Mouse (Mus musculus) small intestine, adult 2 months (tissue): ENCODE data around the gene Fen1. TPM values are rescaled to one million over a fixed set of nuclear protein-coding genes. Genes with fewer than 3 reads are reported as not detected.
A peak's percentile ranks its signal among the peaks of the same experiment; 100 is the strongest.

Experiments
- H3K27ac ChIP-seq: fragments of 200-500 bp; 2 replicates; pipeline ENCODE4 v1.5.1; 2012; ENCODE audit warnings: low read depth, low read length, control low read depth, inconsistent platforms; ENCODE audit not compliant: insufficient read depth
- H3K27me3 ChIP-seq: fragments of 200-500 bp; 2 replicates; pipeline ENCODE4 v1.6.1; 2012; ENCODE audit warnings: mild to moderate bottlenecking, moderate library complexity, low read length, inconsistent platforms; ENCODE audit not compliant: control insufficient read depth, insufficient read depth
- H3K36me3 ChIP-seq: fragments of 200-500 bp; 2 replicates; pipeline ENCODE4 v1.6.1; 2012; ENCODE audit warnings: mild to moderate bottlenecking, low read length, control low read depth, inconsistent platforms; ENCODE audit not compliant: control insufficient read depth, insufficient read depth
- H3K4me1 ChIP-seq: fragments of 200-500 bp; 2 replicates; pipeline ENCODE4 v1.6.1; 2012; ENCODE audit warnings: low read length, inconsistent platforms, mixed read lengths; ENCODE audit not compliant: control insufficient read depth, insufficient read depth, insufficient read length
- H3K4me3 ChIP-seq: fragments of 200-500 bp; 2 replicates; pipeline ENCODE4 v1.5.1; 2012; ENCODE audit warnings: low read depth, mild to moderate bottlenecking, control low read depth, inconsistent platforms, low read length, moderate library complexity
- CTCF ChIP-seq: fragments of 200-500 bp; IDR thresholded peaks from 2 replicates; pipeline ENCODE4 v1.5.1; 2012; ENCODE audit warnings: low read depth, mild to moderate bottlenecking, control low read depth, inconsistent platforms, low read length, moderate library complexity, mixed read lengths; ENCODE audit not compliant: insufficient replicate concordance, insufficient read length; ENCODE audit errors: extremely low read depth
- POLR2A ChIP-seq: fragments of 200-500 bp; IDR thresholded peaks from 2 replicates; pipeline ENCODE4 v1.6.1; 2012; ENCODE audit warnings: low read depth, mild to moderate bottlenecking, control low read depth, inconsistent platforms, low read length, moderate library complexity
- WGBS: fragments of 180-500 bp; shearing (Covaris S2); methylation state at CpG from one replicate; pipeline ENCODE4 v1.1.7; 2018; 5-methylcytosine and 5-hydroxymethylcytosine counted together
- polyA plus RNA-seq: library from polyadenylated mRNA; depleted of rRNA; stranded (reverse); fragments of >200 nt; gene quantifications from 2 replicates; pipeline ENCODE4 v1.2.3, GENCODE M21; 2012

Fen1 gene
- polyA plus RNA-seq, 1 experiment = 13.1 TPM

DNA sequence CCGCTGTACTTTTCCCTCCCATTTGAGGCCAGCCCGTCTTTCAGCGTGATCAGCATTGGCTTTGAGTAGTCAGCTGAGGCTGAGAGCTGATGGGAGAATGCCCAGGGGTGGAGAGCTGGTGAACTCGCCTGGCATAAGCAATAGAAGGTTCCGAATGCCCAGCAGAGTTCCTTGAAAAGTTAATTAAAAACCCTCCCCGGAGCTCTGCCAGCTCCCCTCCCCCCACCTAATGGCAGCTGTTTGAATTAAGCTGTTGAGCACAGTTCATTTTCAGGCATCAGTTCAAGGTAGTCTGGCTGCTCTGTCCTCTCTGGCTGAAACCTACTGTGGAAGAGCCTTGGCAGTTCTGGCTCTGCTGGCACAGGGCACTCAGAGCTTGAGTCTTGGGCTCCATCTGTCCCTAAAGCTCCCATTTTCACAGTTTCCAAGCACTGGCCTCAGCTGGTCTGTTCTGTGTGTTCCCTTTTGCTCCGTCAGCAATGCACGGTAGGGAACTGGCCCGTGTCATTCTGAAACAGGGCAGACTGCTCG is 15.6 kb downstream of the Fen1 start:
- TF ChIP-seq POLR2A = no peak
- no peak for TF ChIP-seq CTCF
- H3K4me1 ChIP-seq = peaks cover 18% of the 10 kb centered on the region; the same call in 1 of the 2 replicates
- H3K36me3 ChIP-seq = peaks cover 8% of the 10 kb centered on the region
- WGBS = 22% methylated on average over 10 of the region's 10 CpGs
- peak overlapping the region; percentile 47 for H3K27ac ChIP-seq
- no peak overlapping the region for H3K4me3 ChIP-seq
- H3K27me3 ChIP-seq = no peaks in the 10 kb centered on the region

DNA sequence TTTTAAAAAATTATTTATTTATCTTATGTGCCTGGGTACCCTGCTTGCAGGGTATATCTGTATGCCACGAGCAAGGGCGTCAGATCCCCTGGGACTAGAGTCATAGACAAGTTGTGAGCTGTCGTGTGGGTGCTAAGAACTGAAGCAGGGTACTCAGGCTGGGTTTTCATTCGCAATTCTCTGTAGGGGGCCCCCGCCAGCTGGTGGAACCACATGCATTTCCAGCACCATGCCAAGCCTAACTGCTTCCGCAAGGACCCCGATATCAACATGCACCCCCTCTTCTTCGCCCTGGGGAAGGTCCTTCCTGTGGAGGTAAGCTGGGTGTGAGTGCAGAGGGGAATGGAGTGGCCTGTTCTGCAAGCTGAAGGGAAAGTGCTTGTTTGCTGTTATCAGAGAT is 17.4 kb downstream of the Fen1 start:
- TF ChIP-seq CTCF (no peak), POLR2A (no peak)
- no peak overlapping the region for H3K27ac ChIP-seq

DNA sequence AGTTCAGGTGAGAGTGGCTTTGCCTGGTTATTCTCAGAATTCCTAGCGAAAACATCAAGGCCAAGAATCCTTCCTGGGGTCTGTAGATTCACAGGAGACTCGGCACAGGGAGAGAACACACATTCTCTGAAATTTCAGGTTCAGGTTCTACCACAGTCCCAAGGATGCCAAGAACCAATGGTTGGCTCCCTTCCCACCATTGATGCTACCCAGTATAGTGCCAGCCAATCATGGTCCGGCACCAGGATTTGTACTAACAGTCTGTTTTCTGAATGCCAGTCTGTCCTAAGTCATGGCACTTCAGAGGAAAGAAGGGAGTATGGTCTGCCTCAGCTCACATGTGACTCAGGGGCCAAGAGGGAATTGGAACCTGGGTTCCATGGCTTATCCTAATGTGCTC is 18.1 kb downstream of the Fen1 start:
- TF ChIP-seq POLR2A (no peak), CTCF (no peak)
- Histone ChIP-seq H3K4me1 (peaks cover 21% of the 10 kb centered on the region; the same call in 1 of the 2 replicates), H3K27ac (no peak overlapping the region), H3K36me3 (peaks cover 7% of the 10 kb centered on the region), H3K27me3 (no peaks in the 10 kb centered on the region), H3K4me3 (no peak overlapping the region)
- WGBS = 85% methylated on average over 3 of the region's 3 CpGs

More for the DNA sequence above, 17.4 kb downstream of the Fen1 start:
- WGBS = 93% methylated on average over 8 of the region's 8 CpGs
- Histone ChIP-seq H3K36me3 (peaks cover 7% of the 10 kb centered on the region), H3K27me3 (no peaks in the 10 kb centered on the region), H3K4me1 (peaks cover 21% of the 10 kb centered on the region; the same call in 1 of the 2 replicates), H3K4me3 (no peak overlapping the region)

DNA sequence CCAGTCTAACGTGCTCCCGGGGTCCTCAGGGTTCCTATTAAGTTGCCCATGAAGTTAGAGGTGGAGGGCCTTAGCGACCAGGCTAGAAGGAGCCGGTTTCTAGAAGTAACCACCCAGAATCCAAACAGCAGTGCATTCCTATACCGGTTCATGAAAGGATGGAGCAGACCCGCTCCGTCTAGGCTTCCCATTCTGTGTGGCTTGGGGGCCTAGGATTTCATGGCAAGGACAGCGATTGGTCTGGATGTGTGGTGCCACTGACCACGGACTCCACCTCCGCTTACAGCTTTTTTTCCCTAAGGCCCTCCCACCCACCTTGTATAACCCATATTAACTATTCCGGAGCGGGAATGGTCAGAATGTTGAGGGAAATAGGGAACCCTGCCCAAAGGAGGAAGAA is 19.9 kb downstream of the Fen1 start:
- peak overlapping the region; percentile 48; the same call in 1 of the 2 replicates for H3K27ac ChIP-seq
- H3K4me1 ChIP-seq = peaks cover 18% of the 10 kb centered on the region; the same call in 1 of the 2 replicates
- TF ChIP-seq CTCF (no peak), POLR2A (no peak)
- 12% methylated on average over 12 of the region's 12 CpGs for WGBS
- H3K36me3 ChIP-seq = peaks cover under 1% of the 10 kb centered on the region; the same call in 1 of the 2 replicates
- H3K4me3 ChIP-seq = peak overlapping the region; percentile 92
- H3K27me3 ChIP-seq = no peaks in the 10 kb centered on the region

DNA sequence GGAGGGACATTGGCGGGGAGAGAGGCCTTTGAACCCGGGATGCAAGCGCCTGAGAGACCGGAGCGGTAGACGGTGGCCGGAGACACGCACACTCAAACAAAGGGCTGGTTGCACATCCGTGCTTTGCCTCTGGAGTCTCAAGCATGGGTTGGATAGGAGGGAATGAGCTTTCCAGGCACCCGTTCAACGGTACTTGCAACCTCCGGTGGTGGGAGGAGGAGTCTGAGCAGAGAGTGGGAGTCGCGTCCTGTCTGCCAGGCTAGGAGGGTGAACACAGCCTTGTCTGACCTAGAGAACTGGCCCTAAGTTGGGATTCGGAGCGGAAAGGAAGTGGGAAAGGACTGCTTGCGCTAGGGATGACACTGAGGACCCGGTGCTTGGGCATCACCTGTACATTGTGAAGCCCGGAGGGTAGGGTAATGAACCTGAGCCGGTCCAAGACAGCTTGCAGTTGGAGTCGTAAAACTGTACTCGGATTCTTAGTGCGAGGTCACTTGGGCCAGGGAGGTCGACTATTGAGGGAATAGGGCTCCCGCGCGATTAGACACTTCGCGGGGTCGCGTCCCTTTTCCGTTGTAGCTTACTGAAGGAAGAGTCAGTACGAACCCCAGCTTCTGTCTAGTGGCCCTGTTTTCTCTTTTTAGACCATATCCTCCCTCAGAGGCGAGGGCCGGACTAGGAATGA is 20.5 kb downstream of the Fen1 start:
- H3K4me1 ChIP-seq = peaks cover 12% of the 10 kb centered on the region; the same call in 1 of the 2 replicates
- H3K27ac ChIP-seq = peak overlapping the region; percentile 48
- WGBS = 1% methylated on average over 35 of the region's 35 CpGs
- no peak for TF ChIP-seq CTCF
- 0 out of 2 replicates have a peak, but pooled peaks have one; percentile 19 for TF ChIP-seq POLR2A
- no peaks in the 10 kb centered on the region for H3K36me3 ChIP-seq
- peak overlapping the region; percentile 92 for H3K4me3 ChIP-seq
- no peaks in the 10 kb centered on the region for H3K27me3 ChIP-seq

DNA sequence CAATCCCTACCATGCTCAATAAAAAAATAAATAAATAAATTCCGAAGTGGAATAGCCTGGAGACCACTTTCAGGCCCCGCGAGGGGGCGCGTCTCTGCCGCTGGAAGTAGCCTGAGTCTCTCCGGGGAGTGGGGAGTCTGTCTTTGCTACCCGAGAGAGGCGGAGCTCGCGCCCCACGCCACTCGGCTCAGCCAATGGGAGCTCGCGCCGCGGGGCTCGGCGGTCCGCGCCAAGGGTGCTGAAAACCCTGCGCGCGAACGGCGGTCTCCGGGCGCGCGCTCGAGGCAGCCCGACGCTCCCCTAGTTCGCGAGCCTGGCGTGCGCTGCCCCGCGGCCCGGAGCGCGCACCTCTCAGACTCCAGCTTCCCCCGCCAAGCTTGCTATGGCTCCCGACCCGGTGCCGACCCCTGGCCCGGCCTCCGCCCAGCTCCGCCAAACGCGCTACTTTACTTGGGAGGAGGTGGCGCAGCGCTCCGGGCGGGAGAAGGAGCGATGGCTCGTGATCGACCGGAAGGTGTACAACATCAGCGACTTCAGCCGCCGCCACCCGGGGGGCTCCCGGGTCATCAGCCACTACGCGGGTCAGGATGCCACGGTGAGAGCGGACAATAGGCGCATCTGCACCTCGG is 21.2 kb downstream of the Fen1 start, which contains the start of gene Fads1:
Gene Fads1, plus strand, starts transcription at position 219 of the 629 bp plus-strand sequence.
- TF ChIP-seq POLR2A = no peak
- TF ChIP-seq CTCF = peak; percentile 56; the same call in 1 of the 2 replicates
- Histone ChIP-seq H3K27me3 (no peaks in the 10 kb centered on the region), H3K27ac (peak within 1 kb of the TSS; percentile 48), H3K36me3 (no peaks in the 10 kb centered on the region), H3K4me1 (peaks cover 6% of the 10 kb centered on the region; the same call in 1 of the 2 replicates), H3K4me3 (peak within 1 kb of the TSS; percentile 92)
- under 1% methylated on average over 70 of the region's 70 CpGs for WGBS

DNA sequence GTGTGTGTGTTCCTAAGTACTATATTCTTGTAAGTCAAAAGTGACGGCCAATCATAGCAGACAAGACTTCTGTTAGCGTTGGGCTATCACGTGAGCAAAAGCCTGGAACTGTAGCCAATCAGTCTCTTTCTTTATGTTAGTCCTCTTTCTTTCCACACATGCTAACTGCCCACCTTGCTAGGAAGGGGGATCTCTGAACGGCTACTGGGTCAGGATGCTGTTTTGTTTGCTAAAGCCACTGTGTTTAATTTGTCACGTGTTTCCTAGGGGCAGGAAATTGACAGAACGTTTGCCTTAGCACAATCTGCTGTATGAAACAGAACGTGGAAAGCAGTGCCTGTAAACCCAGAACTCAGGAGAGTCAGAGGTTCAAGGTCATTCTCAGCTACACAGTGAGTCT is 21.8 kb downstream of the Fen1 start:
- no peak overlapping the region for H3K27ac ChIP-seq
- 15% methylated on average over 7 of the region's 7 CpGs for WGBS
- no peaks in the 10 kb centered on the region for H3K27me3 ChIP-seq
- TF ChIP-seq POLR2A (no peak), CTCF (no peak)
- H3K4me1 ChIP-seq = 0 out of 2 replicates have a peak, but pooled peaks cover 5% of the 10 kb centered on the region
- peak overlapping the region; percentile 92 for H3K4me3 ChIP-seq
- no peaks in the 10 kb centered on the region for H3K36me3 ChIP-seq
